Mouse (Mus musculus): Measurements from ENCODE around the gene Gm10340. TPM values are rescaled to one million over a fixed set of nuclear protein-coding genes. Genes with fewer than 3 reads are reported as not detected.
"Not testable (repeated sequence)": the region's sequence is repeated elsewhere in the genome, so short reads cannot be mapped to it uniquely, and the experiment has no call there.

The Gm10340 gene
- total RNA-seq (2014; fragmentation: Nextera tagmentation) (not detected in 2 replicates), total RNA-seq (2017) (not detected in 2 replicates)

- not testable (repeated sequence) for ATAC-seq (replicated peaks; ENCODE audit: low FRiP score, low TSS enrichment, poor library complexity, severe bottlenecking)
Measured at GRCm38 (mm10) chr14:3133697-3134096, at the start of gene Gm10340. Gm10340 (plus strand) TSS chr14:3133997.

- not testable (repeated sequence) for ATAC-seq (replicated peaks; ENCODE audit: low FRiP score, low TSS enrichment, poor library complexity, severe bottlenecking)
Measured at GRCm38 (mm10) chr14:3116051-3116450, 17.7 kb upstream of the Gm10340 start.

GRCm38 (mm10) chr14:3187955-3188354 is 54.2 kb downstream of the Gm10340 start, which contains the start of gene Gm5795:
Gm5795 (plus strand) TSS chr14:3188255.
- ATAC-seq (replicated peaks; ENCODE audit: low FRiP score, low TSS enrichment, poor library complexity, severe bottlenecking), result not testable (repeated sequence)

Other genes starting within 250 kb of the Gm10340 start
- not detected in 2 replicates for gene Gm2888, start 104.0 kb upstream of the Gm10340 start, total RNA-seq (2014; fragmentation: Nextera tagmentation)
- not detected in 2 replicates for gene Gm2888, start 104.0 kb upstream of the Gm10340 start, total RNA-seq (2017)
- not detected in 2 replicates for gene Gm2897, start 84.7 kb upstream of the Gm10340 start, total RNA-seq (2014; fragmentation: Nextera tagmentation)
- not detected in 2 replicates for gene Gm2897, start 84.7 kb upstream of the Gm10340 start, total RNA-seq (2017)
- not detected in 2 replicates for gene Gm5795, start 54.3 kb downstream of the Gm10340 start, total RNA-seq (2014; fragmentation: Nextera tagmentation)
- not detected in 2 replicates for gene Gm5795, start 54.3 kb downstream of the Gm10340 start, total RNA-seq (2017)
- 2.6 TPM in 1 of 2 replicates, not detected in the other for gene D830030K20Rik, start 74.5 kb downstream of the Gm10340 start, total RNA-seq (2014; fragmentation: Nextera tagmentation)
- not detected in 2 replicates for gene D830030K20Rik, start 74.5 kb downstream of the Gm10340 start, total RNA-seq (2017)
- 0.81 TPM in 1 of 2 replicates, not detected in the other for gene Gm2956, start 198.6 kb downstream of the Gm10340 start, total RNA-seq (2014; fragmentation: Nextera tagmentation)
- gene Gm2956, start 198.6 kb downstream of the Gm10340 start, total RNA-seq (2017), result not detected in 2 replicates